Mouse (Mus musculus) kidney, postnatal 0 days (tissue): ENCODE measurements at regions not wholly inside any gene's neighbourhood (a gene's known extent, or its start where the extent isn't known, plus 50 kb on each side); places are given as distances from the start of the nearest gene placed in this dataset.

Source experiments
- ATAC-seq: fragments of 200-750 bp; cut with Nextera tagmentation; replicated peaks from 2 replicates; pipeline ENCODE4 v1.8.0; 2017; ENCODE audit warnings: low read depth, moderate number of reproducible peaks, moderate TSS enrichment, moderate library complexity; ENCODE audit not compliant: low FRiP score
- DNase-seq: peaks from one replicate; pipeline ENCODE4 v3.0.0-alpha.2; 2016; ENCODE audit warnings: low spot score
- H3K27ac ChIP-seq: fragments of 300-500 bp; sonication (generic); 2 replicates; pipeline ENCODE4 v1.5.1; 2014; ENCODE audit warnings: mild to moderate bottlenecking
- H3K27me3 ChIP-seq: fragments of 300-500 bp; sonication (generic); 2 replicates; pipeline ENCODE4 v1.6.1; 2014; ENCODE audit warnings: low read length, mixed read lengths; ENCODE audit not compliant: insufficient read depth
- H3K36me3 ChIP-seq: fragments of 300-500 bp; sonication (generic); 2 replicates; pipeline ENCODE4 v1.6.1; 2014; ENCODE audit warnings: low read length, mixed read lengths; ENCODE audit not compliant: insufficient read depth
- H3K4me1 ChIP-seq: fragments of 300-500 bp; sonication (generic); replicated peaks from 2 replicates; pipeline ENCODE4 v1.6.1; 2014; ENCODE audit warnings: antibody characterized with exemption, low read length, mixed read lengths; ENCODE audit not compliant: insufficient read depth
- H3K4me2 ChIP-seq: fragments of 300-500 bp; sonication (generic); 2 replicates; pipeline ENCODE4 v1.6.1; 2014; ENCODE audit warnings: mild to moderate bottlenecking, low read length, moderate library complexity, mixed read lengths
- H3K4me3 ChIP-seq: fragments of 300-500 bp; sonication (generic); replicated peaks from 2 replicates; pipeline ENCODE4 v1.5.1; 2014; ENCODE audit warnings: low read depth, low read length
- H3K9ac ChIP-seq: fragments of 300-500 bp; sonication (generic); 2 replicates; pipeline ENCODE4 v1.6.1; 2014; ENCODE audit warnings: low read depth, low read length
- H3K9me3 ChIP-seq: fragments of 300-500 bp; sonication (generic); replicated peaks from 2 replicates; pipeline ENCODE4 v1.6.1; 2016; ENCODE audit warnings: low read length, inconsistent platforms, mixed read lengths
- CTCF ChIP-seq: IDR thresholded peaks from 2 replicates; pipeline ENCODE4 v1.5.1; 2016; ENCODE audit warnings: antibody characterized with exemption, low read depth, mild to moderate bottlenecking, moderate library complexity
- WGBS: fragments of 180-500 bp; shearing (Covaris S2); extraction: QIAGEN DNeasy Blood & Tissue Kit; methylation state at CpG from one replicate; pipeline ENCODE4 v1.1.7; 2014; 5-methylcytosine and 5-hydroxymethylcytosine counted together

DNA sequence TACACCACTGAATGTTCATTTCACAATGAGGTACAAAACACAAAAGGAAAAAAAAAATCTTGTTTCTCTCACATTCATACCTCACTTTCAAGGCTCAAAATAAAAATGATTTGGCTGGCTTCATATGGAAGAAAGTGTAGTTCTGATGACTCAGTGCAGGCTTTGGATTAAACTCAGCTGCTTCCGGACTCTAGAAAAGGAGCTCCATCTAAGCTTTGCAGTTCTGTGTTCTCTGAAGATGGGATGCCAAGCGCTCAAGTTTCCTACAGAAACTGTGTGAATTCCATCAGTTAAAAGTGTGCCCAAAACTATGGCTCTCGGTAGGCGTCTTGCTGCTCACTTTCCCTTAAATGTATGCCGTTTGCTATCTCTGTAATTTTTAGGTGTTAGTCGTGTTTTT lies 137.0 kb downstream of the Dusp6 start:
- H3K4me1 ChIP-seq = no peaks in the 10 kb centered on the region
- H3K27ac ChIP-seq = no peak overlapping the region
- no peak overlapping the region for H3K9ac ChIP-seq
- no peaks in the 10 kb centered on the region for H3K27me3 ChIP-seq
- ATAC-seq (no peak), DNase-seq (no peak)
- TF ChIP-seq CTCF = no peak
- H3K9me3 ChIP-seq = no peaks in the 10 kb centered on the region
- H3K4me3 ChIP-seq = no peak overlapping the region
- no peaks in the 10 kb centered on the region for H3K36me3 ChIP-seq
- H3K4me2 ChIP-seq = no peak overlapping the region
- WGBS = 96% methylated on average over 6 of the region's 6 CpGs

DNA sequence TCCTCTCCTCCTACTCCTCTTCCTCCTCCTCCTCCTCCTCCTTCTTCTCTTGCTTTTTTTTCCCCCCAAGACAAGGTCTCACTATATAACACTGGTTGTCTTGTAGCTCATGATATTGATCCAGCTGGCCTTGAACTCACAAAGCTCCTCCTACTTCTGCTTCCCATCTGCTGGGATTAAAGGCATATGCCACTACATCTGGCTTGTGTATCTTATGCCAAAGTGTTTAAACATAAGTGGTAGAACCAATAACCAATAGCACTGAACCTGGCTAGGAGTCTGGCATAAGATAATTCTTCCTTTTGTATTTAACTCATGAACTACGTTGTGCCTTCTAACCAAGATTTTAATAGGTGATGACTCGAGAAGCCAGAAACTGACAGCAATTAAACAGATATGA lies 143.7 kb downstream of the Dusp6 start:
- Histone ChIP-seq H3K27me3 (no peaks in the 10 kb centered on the region), H3K27ac (no peak overlapping the region), H3K4me1 (no peaks in the 10 kb centered on the region), H3K9ac (no peak overlapping the region), H3K4me3 (no peak overlapping the region), H3K4me2 (no peak overlapping the region), H3K9me3 (no peaks in the 10 kb centered on the region), H3K36me3 (no peaks in the 10 kb centered on the region)
- TF ChIP-seq CTCF = no peak
- 89% methylated on average over 2 of the region's 2 CpGs for WGBS
- DNase-seq = no peak
- no peak for ATAC-seq

DNA sequence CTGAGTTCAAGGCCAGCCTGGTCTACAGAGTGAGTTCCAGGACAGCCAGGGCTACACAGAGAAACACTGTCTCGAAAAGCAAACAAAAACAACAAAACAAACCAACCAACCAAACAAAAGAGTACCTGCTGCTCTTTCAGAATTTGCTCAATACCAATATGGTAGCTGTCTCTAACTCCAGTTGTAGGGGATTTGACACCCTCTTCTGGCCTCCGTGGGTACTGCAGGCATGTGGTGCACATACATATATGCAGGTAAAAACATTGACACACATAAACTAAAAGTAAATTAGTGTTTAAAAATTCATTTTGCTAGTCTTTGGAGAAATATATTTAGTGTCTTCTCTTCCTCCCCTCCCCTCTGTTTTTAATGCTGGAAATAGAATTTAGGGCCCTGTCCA lies 145.8 kb downstream of the Dusp6 start:
- Histone ChIP-seq H3K36me3 (no peaks in the 10 kb centered on the region), H3K4me3 (no peak overlapping the region), H3K9ac (no peak overlapping the region), H3K27ac (no peak overlapping the region), H3K9me3 (no peaks in the 10 kb centered on the region), H3K4me1 (no peaks in the 10 kb centered on the region), H3K27me3 (no peaks in the 10 kb centered on the region), H3K4me2 (no peak overlapping the region)
- ATAC-seq (no peak), DNase-seq (no peak)
- 94% methylated on average over 2 of the region's 2 CpGs for WGBS
- TF ChIP-seq CTCF = peak; percentile 37

DNA sequence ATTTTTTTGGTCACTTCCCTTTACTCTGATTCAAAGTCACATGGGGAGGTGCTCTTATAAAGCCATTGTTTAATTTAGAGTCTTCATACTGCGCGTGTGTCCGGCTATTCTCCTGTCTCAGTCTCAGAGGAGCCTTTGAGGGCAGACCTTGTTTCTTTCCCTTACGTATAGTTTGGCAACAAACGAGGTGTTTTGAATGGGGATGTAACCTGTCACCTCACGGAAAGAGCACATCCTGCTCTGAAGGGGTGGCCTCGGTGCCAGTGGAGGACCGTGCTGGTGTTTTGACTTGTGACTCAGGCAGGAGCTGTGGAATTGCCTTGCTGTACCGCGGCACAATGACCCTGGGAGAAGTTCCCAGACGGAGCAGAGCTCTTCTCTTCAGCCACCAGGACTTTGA lies 146.7 kb downstream of the Dusp6 start:
- peak; percentile 43; the same call in 1 of the 2 replicates for ATAC-seq
- no peaks in the 10 kb centered on the region for H3K9me3 ChIP-seq
- H3K27me3 ChIP-seq = no peaks in the 10 kb centered on the region
- no peak overlapping the region for H3K4me2 ChIP-seq
- H3K9ac ChIP-seq = no peak overlapping the region
- peak; percentile 64 for DNase-seq
- H3K36me3 ChIP-seq = no peaks in the 10 kb centered on the region
- no peak overlapping the region for H3K27ac ChIP-seq
- WGBS = 61% methylated on average over 11 of the region's 11 CpGs
- H3K4me1 ChIP-seq = no peaks in the 10 kb centered on the region
- TF ChIP-seq CTCF = no peak
- H3K4me3 ChIP-seq = no peak overlapping the region

DNA sequence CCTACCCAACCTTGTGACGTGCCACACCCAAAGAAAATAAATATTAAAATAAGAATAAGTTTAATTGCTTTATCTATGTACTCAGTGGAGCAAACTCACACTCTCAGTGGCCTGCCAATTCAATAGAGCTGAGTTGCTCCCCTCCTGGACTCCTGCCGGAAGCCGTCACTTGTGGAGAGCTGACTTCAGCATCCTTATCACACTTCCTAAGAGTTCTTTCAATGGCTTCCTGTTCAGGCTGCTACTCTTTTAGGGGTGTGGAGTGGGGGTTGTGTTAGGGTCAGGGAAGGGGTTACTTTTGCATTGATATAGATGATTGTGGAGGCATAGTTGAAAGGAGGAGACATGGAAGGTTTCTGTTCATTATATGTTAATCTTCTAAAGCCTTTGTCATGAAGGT lies 147.7 kb downstream of the Dusp6 start:
- no peak for TF ChIP-seq CTCF
- WGBS = 80% methylated on average over 3 of the region's 3 CpGs
- Histone ChIP-seq H3K4me1 (no peaks in the 10 kb centered on the region), H3K27ac (no peak overlapping the region), H3K36me3 (no peaks in the 10 kb centered on the region), H3K4me2 (no peak overlapping the region), H3K4me3 (no peak overlapping the region), H3K9ac (no peak overlapping the region), H3K9me3 (no peaks in the 10 kb centered on the region), H3K27me3 (no peaks in the 10 kb centered on the region)
- ATAC-seq (no peak), DNase-seq (peak; percentile 27)

DNA sequence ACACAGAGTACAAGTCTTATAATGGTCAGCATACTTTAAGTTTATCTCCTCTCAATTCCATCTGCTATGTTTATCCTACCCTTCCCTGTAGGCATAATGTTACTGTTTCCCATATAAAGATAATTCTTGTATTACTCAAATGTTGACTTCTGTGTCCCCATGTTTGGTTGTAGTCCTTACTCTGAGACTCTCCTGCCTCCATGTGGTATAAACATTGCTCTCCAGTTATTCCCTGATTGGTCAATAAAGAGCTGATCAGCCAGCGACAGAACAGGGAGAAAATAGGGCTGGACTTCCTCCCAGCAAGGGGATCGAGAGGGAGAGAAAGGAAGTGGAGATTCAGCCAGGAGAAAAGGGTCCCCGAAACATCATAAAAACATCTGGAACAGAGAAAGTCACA lies 150.4 kb downstream of the Dusp6 start:
- no peaks in the 10 kb centered on the region for H3K27me3 ChIP-seq
- ATAC-seq = no peak
- no peak; the same call in 1 of the 2 replicates for TF ChIP-seq CTCF
- no peak for DNase-seq
- H3K27ac ChIP-seq = no peak overlapping the region
- no peaks in the 10 kb centered on the region for H3K9me3 ChIP-seq
- no peak overlapping the region for H3K9ac ChIP-seq
- WGBS = 80% methylated on average over 3 of the region's 3 CpGs
- H3K36me3 ChIP-seq = no peaks in the 10 kb centered on the region
- H3K4me3 ChIP-seq = no peak overlapping the region
- no peaks in the 10 kb centered on the region for H3K4me1 ChIP-seq
- H3K4me2 ChIP-seq = no peak overlapping the region

DNA sequence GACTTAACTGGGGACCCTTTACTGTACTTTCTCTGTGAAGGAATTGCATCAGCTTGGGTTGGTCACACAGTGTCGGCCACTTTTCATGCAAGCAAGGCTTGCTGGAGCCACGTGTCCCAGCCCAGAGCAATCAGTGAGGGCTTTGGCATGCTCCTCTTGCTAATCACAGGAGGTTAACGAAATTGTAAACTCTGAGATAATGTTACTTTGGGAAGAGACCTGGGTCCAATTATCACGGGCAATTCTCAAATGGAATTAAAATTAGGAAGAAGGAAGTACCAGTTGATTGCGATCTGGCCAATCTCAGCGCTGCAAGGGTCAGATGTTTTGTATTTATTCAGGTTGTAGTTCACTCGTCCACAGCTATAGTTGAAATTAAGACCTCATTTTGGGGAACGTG lies 153.2 kb downstream of the Dusp6 start:
- H3K4me1 ChIP-seq = no peaks in the 10 kb centered on the region
- no peak overlapping the region for H3K4me3 ChIP-seq
- ATAC-seq (no peak), DNase-seq (no peak)
- no peak overlapping the region for H3K27ac ChIP-seq
- H3K9me3 ChIP-seq = no peaks in the 10 kb centered on the region
- H3K36me3 ChIP-seq = no peaks in the 10 kb centered on the region
- no peak for TF ChIP-seq CTCF
- no peaks in the 10 kb centered on the region for H3K27me3 ChIP-seq
- no peak overlapping the region for H3K4me2 ChIP-seq
- 57% methylated on average over 8 of the region's 8 CpGs for WGBS
- no peak overlapping the region for H3K9ac ChIP-seq
